Mouse (Mus musculus) heart, embryonic 16.5 days (tissue): ENCODE data around the gene Olfr1364. TPM values are rescaled to one million over a fixed set of nuclear protein-coding genes. Genes with fewer than 3 reads are reported as not detected.
A peak's percentile ranks its signal among the peaks of the same experiment; 100 is the strongest.

Source experiments
- ATAC-seq: fragments of 200-750 bp; cut with Nextera tagmentation; replicated peaks from 2 replicates; pipeline ENCODE4 v1.8.0; 2017; ENCODE audit warnings: moderate number of reproducible peaks; ENCODE audit not compliant: insufficient read depth, low FRiP score; ENCODE audit errors: extremely low read depth
- H3K27ac ChIP-seq: fragments of 300-500 bp; sonication (generic); 2 replicates; pipeline ENCODE4 v1.5.1; 2014; ENCODE audit warnings: mild to moderate bottlenecking, low read length, control low read depth, moderate library complexity
- H3K27me3 ChIP-seq: fragments of 300-500 bp; sonication (generic); 2 replicates; pipeline ENCODE4 v1.6.1; 2014; ENCODE audit warnings: low read length, mixed read lengths; ENCODE audit not compliant: control insufficient read depth, insufficient read depth
- H3K36me3 ChIP-seq: fragments of 300-500 bp; sonication (generic); 2 replicates; pipeline ENCODE4 v1.6.1; 2014; ENCODE audit not compliant: control insufficient read depth, insufficient read depth
- H3K4me1 ChIP-seq: fragments of 300-500 bp; sonication (generic); 2 replicates; pipeline ENCODE4 v1.6.1; 2014; ENCODE audit warnings: low read length, mixed read lengths; ENCODE audit not compliant: control insufficient read depth, insufficient read depth
- H3K4me2 ChIP-seq: fragments of 300-500 bp; sonication (generic); 2 replicates; pipeline ENCODE4 v1.6.1; 2014; ENCODE audit warnings: low read depth, mild to moderate bottlenecking, control low read depth, low read length
- H3K4me3 ChIP-seq: fragments of 300-500 bp; sonication (generic); 2 replicates; pipeline ENCODE4 v1.5.1; 2014; ENCODE audit warnings: mild to moderate bottlenecking, control low read depth, low read length
- H3K9ac ChIP-seq: fragments of 300-500 bp; sonication (generic); 2 replicates; pipeline ENCODE4 v1.6.1; 2014; ENCODE audit warnings: low read length, control low read depth
- H3K9me3 ChIP-seq: fragments of 300-500 bp; sonication (generic); replicated peaks from 2 replicates; pipeline ENCODE4 v1.6.1; 2016; ENCODE audit warnings: low read length; ENCODE audit not compliant: control insufficient read depth
- WGBS: fragments of 180-500 bp; shearing (Covaris S2); extraction: QIAGEN DNeasy Blood & Tissue Kit; methylation state at CpG from one replicate; pipeline ENCODE4 v1.1.7; 2014; 5-methylcytosine and 5-hydroxymethylcytosine counted together
- polyA plus RNA-seq: library from polyadenylated mRNA; unstranded; fragments of >200 nt; fragmentation: Nextera tagmentation; extraction: Ambion mirVana; gene quantifications from 2 replicates; pipeline ENCODE4 v1.2.1, GENCODE M21; 2015

Gene Olfr1364
- polyA plus RNA-seq, result not detected in 2 replicates

GRCm38 (mm10) chr13:21581659-21582058 is at the start of gene Olfr1364:
Gene Olfr1364, minus strand, starts transcription at chr13:21581759.
- H3K4me2 ChIP-seq, result no peak within 1 kb of the TSS
- 77% methylated on average over 2 of the region's 2 CpGs for WGBS
- no peaks in the 10 kb centered on the region for H3K9me3 ChIP-seq
- no peaks in the 10 kb centered on the region for H3K27me3 ChIP-seq
- no peak within 1 kb of the TSS for H3K27ac ChIP-seq
- no peak within 1 kb of the TSS for H3K4me3 ChIP-seq
- no peak within 1 kb of the TSS for H3K9ac ChIP-seq
- H3K4me1 ChIP-seq, result no peaks in the 10 kb centered on the region
- no peak for ATAC-seq
- no peaks in the 10 kb centered on the region for H3K36me3 ChIP-seq

- Histone ChIP-seq H3K4me3 (no peak within 1 kb of the TSS), H3K27me3 (no peaks in the 10 kb centered on the region), H3K9me3 (no peaks in the 10 kb centered on the region), H3K27ac (no peak within 1 kb of the TSS), H3K4me1 (no peaks in the 10 kb centered on the region), H3K4me2 (no peak within 1 kb of the TSS), H3K36me3 (no peaks in the 10 kb centered on the region), H3K9ac (no peak within 1 kb of the TSS)
- ATAC-seq, result no peak
These were observed 32.4 kb upstream of the Olfr1364 start, which contains the start of gene Olfr1362 for GRCm38 (mm10) chr13:21613922-21614321. Gene Olfr1362, minus strand, starts transcription at chr13:21614022.

GRCm38 (mm10) chr13:21591618-21592017 is 10.1 kb upstream of the Olfr1364 start:
- no peak overlapping the region for H3K4me2 ChIP-seq
- no peak overlapping the region for H3K27ac ChIP-seq
- no peaks in the 10 kb centered on the region for H3K36me3 ChIP-seq
- no peak overlapping the region for H3K9ac ChIP-seq
- no peak overlapping the region for H3K4me3 ChIP-seq
- no peak for ATAC-seq
- no peaks in the 10 kb centered on the region for H3K27me3 ChIP-seq
- WGBS, result 48% methylated on average over 2 of the region's 2 CpGs
- H3K4me1 ChIP-seq, result no peaks in the 10 kb centered on the region
- H3K9me3 ChIP-seq, result peaks cover 4% of the 10 kb centered on the region; the same call in 1 of the 2 replicates

GRCm38 (mm10) chr13:21559793-21560192 is 21.8 kb downstream of the Olfr1364 start, which contains the start of gene Olfr1535:
Gene Olfr1535, minus strand, starts transcription at chr13:21559893.
- Histone ChIP-seq H3K4me1 (no peaks in the 10 kb centered on the region), H3K27ac (no peak within 1 kb of the TSS), H3K27me3 (no peaks in the 10 kb centered on the region), H3K4me3 (no peak within 1 kb of the TSS), H3K9ac (no peak within 1 kb of the TSS), H3K36me3 (no peaks in the 10 kb centered on the region), H3K9me3 (no peaks in the 10 kb centered on the region), H3K4me2 (no peak within 1 kb of the TSS)
- ATAC-seq, result no peak
- WGBS, result 58% methylated on average over 1 of the region's 1 CpGs

- ATAC-seq, result no peak
- Histone ChIP-seq H3K4me1 (no peaks in the 10 kb centered on the region), H3K4me2 (no peak overlapping the region), H3K9ac (no peak overlapping the region), H3K9me3 (no peaks in the 10 kb centered on the region), H3K36me3 (no peaks in the 10 kb centered on the region), H3K27ac (no peak overlapping the region), H3K4me3 (no peak overlapping the region), H3K27me3 (no peaks in the 10 kb centered on the region)
- WGBS, result 40% methylated on average over 3 of the region's 3 CpGs
These were observed 31.0 kb downstream of the Olfr1364 start for GRCm38 (mm10) chr13:21550416-21551110.

GRCm38 (mm10) chr13:21549487-21549886 is 32.1 kb downstream of the Olfr1364 start:
- Histone ChIP-seq H3K9ac (no peak overlapping the region), H3K4me3 (no peak overlapping the region), H3K4me1 (no peaks in the 10 kb centered on the region), H3K27me3 (no peaks in the 10 kb centered on the region), H3K4me2 (no peak overlapping the region), H3K27ac (no peak overlapping the region), H3K9me3 (no peaks in the 10 kb centered on the region), H3K36me3 (no peaks in the 10 kb centered on the region)
- no peak for ATAC-seq
- 80% methylated on average over 3 of the region's 3 CpGs for WGBS

- no peak within 1 kb of the TSS for H3K9ac ChIP-seq
- no peak within 1 kb of the TSS for H3K4me2 ChIP-seq
- H3K9me3 ChIP-seq, result no peaks in the 10 kb centered on the region
- no peak within 1 kb of the TSS for H3K27ac ChIP-seq
- ATAC-seq, result no peak
- H3K36me3 ChIP-seq, result no peaks in the 10 kb centered on the region
- H3K4me3 ChIP-seq, result no peak within 1 kb of the TSS
- 78% methylated on average over 1 of the region's 1 CpGs for WGBS
- no peaks in the 10 kb centered on the region for H3K4me1 ChIP-seq
- no peaks in the 10 kb centered on the region for H3K27me3 ChIP-seq
These were observed 38.9 kb downstream of the Olfr1364 start, which contains the start of gene Olfr1366 for GRCm38 (mm10) chr13:21542708-21543107. Gene Olfr1366, minus strand, starts transcription at chr13:21542808.

GRCm38 (mm10) chr13:21530781-21531201 is 50.8 kb downstream of the Olfr1364 start, which contains the start of gene Zkscan8:
Gene Zkscan8, minus strand, starts transcription at chr13:21531120.
- peaks cover 7% of the 10 kb centered on the region for H3K36me3 ChIP-seq
- H3K4me3 ChIP-seq, result peak within 1 kb of the TSS; percentile 97
- peak; percentile 99 for ATAC-seq
- peak within 1 kb of the TSS; percentile 94 for H3K27ac ChIP-seq
- under 1% methylated on average over 39 of the region's 39 CpGs for WGBS
- peak within 1 kb of the TSS; percentile 78 for H3K4me2 ChIP-seq
- peak within 1 kb of the TSS; percentile 98 for H3K9ac ChIP-seq
- no peaks in the 10 kb centered on the region for H3K27me3 ChIP-seq
- no peaks in the 10 kb centered on the region for H3K9me3 ChIP-seq
- H3K4me1 ChIP-seq, result peaks cover 5% of the 10 kb centered on the region

GRCm38 (mm10) chr13:21530136-21530535 is 51.4 kb downstream of the Olfr1364 start:
- peaks cover 12% of the 10 kb centered on the region for H3K36me3 ChIP-seq
- H3K27me3 ChIP-seq, result no peaks in the 10 kb centered on the region
- WGBS, result 47% methylated on average over 7 of the region's 7 CpGs
- peak overlapping the region; percentile 97 for H3K4me3 ChIP-seq
- peak overlapping the region; percentile 30; the same call in 1 of the 2 replicates for H3K9ac ChIP-seq
- ATAC-seq, result no peak
- H3K4me2 ChIP-seq, result peak overlapping the region; percentile 78
- peaks cover 5% of the 10 kb centered on the region for H3K4me1 ChIP-seq
- H3K9me3 ChIP-seq, result no peaks in the 10 kb centered on the region
- H3K27ac ChIP-seq, result no peak overlapping the region
